9 mouse cellular contexts compared by ENCODE assay signal in genomic region chr19:41724831-41725470, GRCm38 (mm10). TPM values are rescaled to one million over a fixed set of nuclear protein-coding genes. Genes with fewer than 3 reads are reported as not detected.
A peak's percentile ranks its signal among the peaks of the same experiment; 100 is the strongest.
DNase-seq lines count a peak whose midpoint lies in the region; ATAC-seq lines count a peak whose summit lies in the region.
"Had no signal": no experiment of that assay in that cellular context is flagged by ENCODE, and none has a peak within 500 bp of the region (broad histone marks: within the 10 kb centered on the region; RNA-seq: fewer than 3 reads in every experiment).

No protein-coding gene starts in this region.

- H3K9ac ChIP-seq in liver, embryonic 11.5 days (ENCODE audit: low read depth, low read length): no peak overlapping the region
- H3K9ac ChIP-seq in forebrain, embryonic 13.5 days: no peak overlapping the region

- H3K4me2 ChIP-seq in liver, embryonic 11.5 days: no peak overlapping the region
- no peak overlapping the region for H3K4me2 ChIP-seq in forebrain, embryonic 13.5 days

- no peaks in the 10 kb centered on the region for H3K36me3 ChIP-seq in liver, embryonic 11.5 days (ENCODE audit: control insufficient read depth, insufficient read depth, low read length)
- H3K36me3 ChIP-seq in forebrain, embryonic 13.5 days (ENCODE audit: poor library complexity, severe bottlenecking): peaks cover 21% of the 10 kb centered on the region
- H3K36me3 ChIP-seq in midbrain, embryonic 10.5 days: peaks cover 29% of the 10 kb centered on the region

- no peak for ATAC-seq in liver, embryonic 11.5 days (replicated peaks; ENCODE audit: low FRiP score)
- ATAC-seq in forebrain, embryonic 13.5 days: peak; percentile 80
- no peak for ATAC-seq in megakaryocyte progenitor cell, adult 5-6 weeks (replicated peaks; ENCODE audit: poor library complexity)

- WGBS in liver, embryonic 11.5 days: 37% methylated on average over 9 of the region's 9 CpGs
- 15% methylated on average over 9 of the region's 9 CpGs for WGBS in forebrain, embryonic 13.5 days
- WGBS in midbrain, embryonic 10.5 days: 37% methylated on average over 9 of the region's 9 CpGs

- no peak overlapping the region for H3K27ac ChIP-seq in liver, embryonic 11.5 days (ENCODE audit: low read depth, low read length)
- H3K27ac ChIP-seq in forebrain, embryonic 13.5 days: peak overlapping the region; percentile 60
- H3K27ac ChIP-seq in midbrain, embryonic 10.5 days (replicated peaks): peak overlapping the region; percentile 46; the same call in 1 of the 2 replicates

- H3K4me1 ChIP-seq in liver, embryonic 11.5 days (replicated peaks; ENCODE audit: control insufficient read depth, insufficient read depth, low read length): no peaks in the 10 kb centered on the region
- peaks cover 19% of the 10 kb centered on the region for H3K4me1 ChIP-seq in forebrain, embryonic 13.5 days
- H3K4me1 ChIP-seq in midbrain, embryonic 10.5 days: peaks cover 35% of the 10 kb centered on the region

- DNase-seq in liver: peak; percentile 28
- no peak for DNase-seq in liver, embryonic 11.5 days (ENCODE audit: low spot score)
- DNase-seq in midbrain, embryonic 10.5 days (ENCODE audit: low spot score): peak; percentile 62
- DNase-seq in thymus, postnatal 10 days (ENCODE audit: low spot score in 2 of 2): peak; percentile 29 to 32
- DNase-seq in frontal cortex, postnatal 36 days (ENCODE audit: low spot score in 2 of 2): no peak
- no peak for DNase-seq in cerebellum, adult 18-20 months
- DNase-seq: lung, postnatal 10 days had no signal

- no peaks in the 10 kb centered on the region for H3K27me3 ChIP-seq in liver, embryonic 11.5 days (replicated peaks; ENCODE audit: control insufficient read depth, insufficient read depth, low read length)
- H3K27me3 ChIP-seq in forebrain, embryonic 13.5 days: no peaks in the 10 kb centered on the region
- peaks cover 46% of the 10 kb centered on the region for H3K27me3 ChIP-seq in midbrain, embryonic 10.5 days (ENCODE audit: low read depth, poor library complexity, severe bottlenecking)

- H3K4me3 ChIP-seq in liver, embryonic 11.5 days (ENCODE audit: low read depth, low read length): no peak overlapping the region
- no peak overlapping the region for H3K4me3 ChIP-seq in forebrain, embryonic 13.5 days
- no peak overlapping the region for H3K4me3 ChIP-seq in midbrain, embryonic 10.5 days

- no peaks in the 10 kb centered on the region for H3K9me3 ChIP-seq in liver, embryonic 11.5 days (ENCODE audit: control insufficient read depth, low read length)
- H3K9me3 ChIP-seq in forebrain, embryonic 13.5 days (replicated peaks): no peaks in the 10 kb centered on the region
- no peaks in the 10 kb centered on the region for H3K9me3 ChIP-seq in midbrain, embryonic 10.5 days (replicated peaks)

RNA-seq across cellular contexts. Expression of gene Slit1, which starts 18.5 kb away (rescaled TPM):
- 0.16 and 0.26 TPM in 2 replicates for polyA plus RNA-seq in liver, embryonic 11.5 days (2014; fragmentation: Nextera tagmentation; extraction: Ambion mirVana)
- polyA plus RNA-seq in forebrain, embryonic 13.5 days (2015; fragmentation: Nextera tagmentation; extraction: Ambion mirVana): 13.9 and 14.4 TPM in 2 replicates
- 12.8 and 13.4 TPM in 2 replicates for polyA plus RNA-seq in midbrain, embryonic 10.5 days (2016; fragmentation: Nextera tagmentation; extraction: Ambion mirVana)
- not detected in 2 replicates for total RNA-seq in megakaryocyte progenitor cell, adult 5-6 weeks (2015)
- total RNA-seq in megakaryocyte progenitor cell, adult 5-6 weeks (2017): 0.03 and 0.29 TPM in 2 replicates

Comparison
In these comparisons a context has a peak if more than half of its experiments do, and no peak if none do; other contexts are left out.
1. DNase-seq: peak in liver (single experiment), midbrain, embryonic 10.5 days (single experiment) and thymus, postnatal 10 days (2 of 2); none in liver, embryonic 11.5 days (single experiment), frontal cortex, postnatal 36 days (0 of 2) and cerebellum, adult 18-20 months (0 of 2).
2. RNA of gene Slit1, which starts 18.5 kb away (polyA plus RNA-seq): 13.9 to 14.4 TPM in forebrain, embryonic 13.5 days and 12.8 to 13.4 TPM in midbrain, embryonic 10.5 days; 0.16 to 0.26 TPM in liver, embryonic 11.5 days; every median in the first group is over 10 times any median in the second.